Mouse (Mus musculus): ENCODE measurements at regions not wholly inside any gene's neighbourhood (a gene's known extent, or its start where the extent isn't known, plus 50 kb on each side); places are given as distances from the start of the nearest gene placed in this dataset.

DNA sequence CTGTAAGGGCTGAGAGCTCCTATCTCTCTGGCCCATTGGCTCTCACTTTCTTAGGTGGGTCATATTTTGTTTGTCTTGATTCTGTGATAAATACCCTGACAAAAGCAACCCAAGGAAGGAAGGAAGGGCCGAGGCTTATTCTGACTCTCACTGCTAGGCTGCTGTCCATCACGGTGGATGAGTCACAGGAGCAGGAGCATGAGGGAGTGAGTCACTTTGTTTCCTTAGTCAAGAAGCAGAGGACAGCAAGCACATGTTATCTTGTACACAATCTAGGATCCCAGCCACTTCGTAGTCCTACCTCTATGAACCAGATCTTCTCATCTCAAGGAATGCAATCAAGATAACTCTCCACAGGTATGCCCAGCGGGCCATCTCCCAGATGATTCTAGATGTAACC is 69.9 kb downstream of the Atp6v1g3 start:
- no peak for ATAC-seq (ENCODE audit: poor library complexity, severe bottlenecking)

GRCm38 (mm10) chr1:138344920-138345319 is 71.4 kb downstream of the Atp6v1g3 start:
- no peak for ATAC-seq (ENCODE audit: poor library complexity, severe bottlenecking)

GRCm38 (mm10) chr1:138345992-138346391 is 72.5 kb downstream of the Atp6v1g3 start:
- no peak for ATAC-seq (ENCODE audit: poor library complexity, severe bottlenecking)

DNA sequence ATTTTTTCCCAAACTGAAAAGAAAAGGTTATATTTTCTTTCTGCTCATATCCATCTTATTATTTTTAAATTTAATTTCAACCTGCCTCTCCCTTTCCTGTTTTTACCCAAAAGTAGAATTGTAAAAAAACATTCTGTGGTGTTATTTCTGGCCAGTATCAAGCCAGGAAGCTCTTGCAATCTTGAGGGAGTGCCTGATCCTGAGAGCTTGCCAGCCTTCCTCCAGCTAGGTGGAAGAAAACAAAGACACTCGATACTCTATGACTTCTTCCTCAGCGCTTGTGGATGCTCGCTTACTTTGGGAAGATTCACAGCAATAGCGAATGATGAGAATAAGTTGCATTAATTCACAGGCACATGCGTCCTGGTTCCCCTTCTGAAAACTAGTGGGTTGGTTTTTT is 73.4 kb downstream of the Atp6v1g3 start:
- ATAC-seq (ENCODE audit: poor library complexity, severe bottlenecking): no peak

DNA sequence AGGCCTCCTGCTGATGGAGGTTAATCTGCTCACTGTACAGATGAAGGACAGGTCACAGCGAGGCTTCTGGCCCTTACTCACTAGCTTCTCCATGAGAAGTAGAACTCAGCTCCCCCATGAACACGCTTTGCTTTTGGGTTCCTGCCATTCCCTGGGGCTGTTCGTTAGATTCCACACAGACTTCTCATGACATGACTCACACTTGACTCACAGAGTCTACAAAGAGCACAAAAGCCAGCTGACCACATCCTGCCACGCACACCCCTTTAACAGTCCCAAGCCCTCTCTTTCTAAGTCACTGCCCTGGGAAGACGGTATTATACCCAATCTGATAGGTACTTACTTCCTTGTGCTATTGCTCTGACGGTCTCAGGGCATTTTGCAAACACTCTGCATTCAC is 74.9 kb downstream of the Atp6v1g3 start:
- ATAC-seq (ENCODE audit: poor library complexity, severe bottlenecking): peak; percentile 77

DNA sequence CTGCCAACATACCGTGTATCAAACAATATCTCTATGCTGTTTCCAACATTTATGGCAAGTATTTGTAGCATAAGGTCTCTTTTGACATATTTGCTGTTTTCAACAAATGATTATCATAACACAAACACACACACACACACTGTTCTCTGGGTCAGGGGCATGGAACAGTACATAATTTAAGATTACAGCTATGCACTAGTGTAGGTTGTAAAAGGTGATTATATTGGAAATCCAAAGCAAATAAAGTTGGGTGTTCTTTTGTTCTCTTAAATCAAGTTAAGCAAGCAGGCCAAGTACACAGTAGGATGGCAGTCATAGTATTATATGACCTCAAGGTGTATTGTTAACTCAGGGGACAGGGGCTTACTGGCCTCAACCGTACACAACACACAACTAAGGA is 75.6 kb downstream of the Atp6v1g3 start:
- ATAC-seq (ENCODE audit: poor library complexity, severe bottlenecking): no peak

DNA sequence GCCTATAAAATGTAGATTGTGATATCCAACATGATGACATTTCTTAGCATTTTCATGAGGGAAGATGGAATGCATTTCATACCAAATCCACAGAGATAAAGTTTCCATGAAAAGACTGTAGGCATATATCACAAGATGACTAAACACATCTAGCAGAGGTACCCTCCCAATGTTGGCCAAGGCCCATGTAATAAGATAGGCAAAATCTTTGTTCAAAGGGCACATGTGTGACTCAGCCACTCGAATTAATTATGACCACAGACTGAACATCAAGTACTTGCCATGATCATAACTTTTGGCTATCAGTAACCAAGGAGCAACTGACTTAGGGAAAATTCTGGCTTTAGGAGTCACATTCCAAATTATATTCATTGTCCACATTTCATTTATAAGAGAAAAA is 82.9 kb downstream of the Atp6v1g3 start:
- ATAC-seq (ENCODE audit: poor library complexity, severe bottlenecking): no peak

DNA sequence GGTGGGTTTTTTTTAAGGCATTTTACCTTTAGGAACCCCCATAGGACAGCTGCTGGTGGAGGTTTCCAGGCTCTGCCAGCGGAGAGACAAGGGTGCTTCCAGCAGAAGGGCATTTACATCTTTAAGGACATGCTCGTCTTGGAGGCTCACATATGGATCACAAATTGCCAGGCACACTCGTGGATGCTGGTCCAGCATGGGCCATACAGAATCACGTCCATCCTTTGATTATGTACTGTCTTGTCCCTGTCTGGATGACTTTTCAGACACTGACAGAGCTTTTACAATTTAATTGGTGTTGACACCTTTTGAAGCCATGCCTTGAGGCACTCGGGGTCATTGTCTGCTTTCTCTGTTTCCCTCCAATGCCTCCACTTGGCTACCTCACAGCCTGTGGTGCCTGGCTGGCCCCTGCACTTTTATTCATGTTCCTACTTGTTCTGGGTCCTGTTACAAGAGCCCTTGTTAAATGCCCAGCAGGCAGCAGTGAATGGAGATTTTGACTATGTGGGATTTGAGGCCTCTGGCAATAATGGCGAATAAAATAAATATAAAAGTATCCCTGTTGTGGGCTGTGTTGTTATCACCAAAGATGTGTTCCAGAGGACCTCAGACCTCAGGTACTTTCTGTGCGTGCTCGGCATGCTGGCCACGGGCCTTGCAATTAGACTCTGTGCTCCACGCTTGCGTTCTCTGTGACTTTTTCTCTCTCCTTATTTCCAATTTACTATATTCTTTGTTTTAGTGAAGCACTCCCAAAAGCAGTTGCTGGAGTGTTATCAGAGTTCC is 89.3 kb downstream of the Atp6v1g3 start:
- ATAC-seq (ENCODE audit: poor library complexity, severe bottlenecking): no peak

- no peak for ATAC-seq (ENCODE audit: poor library complexity, severe bottlenecking)
Observed at GRCm38 (mm10) chr1:138369953-138370482, 96.5 kb downstream of the Atp6v1g3 start.

GRCm38 (mm10) chr1:138371474-138371873 is 97.9 kb downstream of the Atp6v1g3 start:
- ATAC-seq (ENCODE audit: poor library complexity, severe bottlenecking): no peak

DNA sequence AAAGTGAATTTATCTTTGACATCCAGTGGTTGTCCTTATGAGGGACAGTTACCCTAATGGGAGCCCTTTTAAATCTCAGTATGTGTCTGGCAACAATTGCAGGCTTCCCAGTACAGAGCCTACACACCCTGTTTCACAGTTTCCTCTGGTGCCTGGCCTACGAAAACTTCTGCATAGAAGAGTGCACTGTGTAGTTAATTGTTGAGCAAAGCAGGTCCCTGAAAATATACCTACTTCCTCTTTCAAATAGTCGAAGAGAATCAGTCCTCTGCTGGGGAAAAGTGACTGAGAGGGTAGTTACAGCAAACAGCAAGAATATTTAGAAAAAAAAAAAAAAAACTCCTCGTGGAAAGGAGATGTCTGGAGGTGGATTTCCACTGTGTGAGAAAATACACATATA is 110.6 kb downstream of the Atp6v1g3 start:
- ATAC-seq (ENCODE audit: poor library complexity, severe bottlenecking): peak; percentile 82

GRCm38 (mm10) chr1:138385156-138385841 is 111.8 kb downstream of the Atp6v1g3 start:
- ATAC-seq (ENCODE audit: poor library complexity, severe bottlenecking): no peak

GRCm38 (mm10) chr1:138386001-138386400 is 112.5 kb downstream of the Atp6v1g3 start:
- ATAC-seq (ENCODE audit: poor library complexity, severe bottlenecking): no peak

GRCm38 (mm10) chr1:138388634-138389033 is 115.1 kb downstream of the Atp6v1g3 start:
- no peak for ATAC-seq (ENCODE audit: poor library complexity, severe bottlenecking)

- ATAC-seq (ENCODE audit: poor library complexity, severe bottlenecking): no peak
Observed at GRCm38 (mm10) chr1:138389676-138390075, 116.1 kb downstream of the Atp6v1g3 start.

GRCm38 (mm10) chr1:138418610-138419009 is 145.1 kb downstream of the Atp6v1g3 start:
- peak; percentile 27; the same call in 1 of the 2 replicates for ATAC-seq (ENCODE audit: poor library complexity, severe bottlenecking)

DNA sequence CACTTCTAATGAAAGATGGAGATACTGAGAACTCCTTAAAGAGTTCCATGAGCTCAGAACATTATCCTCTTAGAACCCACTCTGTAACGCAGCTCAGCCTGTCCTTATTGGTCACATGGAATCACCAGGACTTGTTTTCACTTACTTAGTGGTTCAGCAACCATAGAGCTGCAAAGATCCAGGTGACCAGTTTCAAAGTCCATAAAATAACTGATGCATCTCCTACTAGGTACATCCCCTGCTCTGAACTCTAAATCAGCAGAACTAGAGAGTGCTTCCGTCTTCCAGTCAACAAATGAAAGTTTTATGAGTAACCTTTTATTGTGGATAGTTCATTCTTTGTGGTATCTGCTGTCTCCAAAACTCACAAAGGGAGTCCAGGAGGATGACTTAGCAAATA is 153.9 kb downstream of the Atp6v1g3 start:
- ATAC-seq (ENCODE audit: poor library complexity, severe bottlenecking): no peak

Data from megakaryocyte, adult 5-6 weeks (primary cell).